Mouse (Mus musculus) left cerebral cortex, postnatal 4 days (tissue): ENCODE measurements at regions not wholly inside any gene's neighbourhood (a gene's known extent, or its start where the extent isn't known, plus 50 kb on each side); places are given as distances from the start of the nearest gene placed in this dataset.
A peak's percentile ranks its signal among the peaks of the same experiment; 100 is the strongest.

Source experiments
- DNase-seq: peaks from one replicate; pipeline ENCODE4 v3.0.0-alpha.2; 2022
- intact Hi-C: fragments of 180-260 bp; cut with DNase I; formaldehyde crosslinking; loops from one replicate; pipeline ENCODE4 v1.15.1; 2025

DNA sequence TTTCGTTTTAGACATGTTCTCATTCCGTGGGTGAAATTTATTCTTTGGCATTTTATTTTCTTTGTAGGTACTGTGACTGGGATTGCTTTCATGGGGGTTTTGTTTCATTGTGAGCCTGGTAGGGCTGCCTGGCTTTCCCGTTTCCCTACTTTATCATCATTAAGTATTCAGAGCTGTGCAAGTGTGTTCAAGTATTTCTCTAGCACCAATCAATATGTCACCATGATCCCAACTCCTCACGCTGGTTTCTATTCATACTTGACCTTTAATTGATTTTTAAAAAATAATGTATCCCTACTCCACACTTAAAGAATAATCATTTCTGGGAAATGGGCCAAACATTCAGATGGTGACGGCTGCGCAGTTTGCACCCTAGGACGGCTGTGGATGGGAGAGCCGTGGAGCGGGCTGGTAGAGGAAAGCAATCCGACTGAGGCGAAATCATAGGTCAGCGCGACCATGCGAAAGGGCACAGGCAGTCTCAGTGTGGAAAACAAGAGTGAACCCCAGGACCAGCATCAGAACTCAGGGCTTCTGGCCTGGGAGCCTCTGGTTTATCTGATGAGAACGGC, 207.4 kb downstream of the Mex3b start:
- intact Hi-C loops: loop anchor here (10.0 kb wide), 1 partner anchor 200 kb away; no protein-coding TSS in a partner anchor
- DNase-seq: no peak

DNA sequence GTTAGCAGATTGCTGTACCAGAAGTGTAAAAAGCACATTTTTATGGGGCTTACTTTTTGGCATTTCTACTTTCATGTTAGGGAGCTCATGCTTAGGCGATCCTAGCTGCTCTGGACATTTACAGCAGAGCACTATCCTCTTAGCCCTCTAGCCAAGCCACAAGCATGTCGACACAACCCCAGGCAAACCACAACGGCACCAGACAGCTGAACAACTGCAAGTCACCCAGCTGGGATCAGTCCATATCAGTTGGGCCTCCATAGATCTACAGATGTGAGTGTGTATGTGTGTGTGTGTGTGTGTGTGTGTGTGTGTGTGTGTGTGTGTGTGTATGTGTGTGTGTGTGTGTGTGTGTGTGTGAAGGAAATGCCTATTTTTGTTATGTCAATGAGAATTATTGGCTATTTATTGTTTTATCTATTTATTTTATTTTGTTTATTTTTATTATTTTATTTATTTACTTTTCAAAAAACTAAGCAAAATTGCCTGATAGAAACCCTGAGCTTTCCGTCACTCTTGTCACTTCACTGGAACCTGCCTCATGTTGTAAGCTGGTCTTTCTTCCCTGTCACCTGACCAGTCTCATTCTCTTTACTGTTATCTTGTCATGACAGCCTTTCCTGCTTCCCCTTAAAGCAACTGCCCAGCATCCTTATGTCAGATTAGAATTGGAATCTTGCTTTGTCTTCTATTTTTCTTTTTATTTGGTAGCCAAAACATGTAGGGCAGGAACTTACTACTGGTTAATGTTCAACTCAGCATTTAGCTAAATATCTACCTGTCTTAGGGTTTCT, 208.2 kb downstream of the Mex3b start:
- no peak for DNase-seq
- intact Hi-C loops: loop anchor here (10.0 kb wide), 1 partner anchor 201 kb away; no protein-coding TSS in a partner anchor

- intact Hi-C loops: loop anchor here (10.0 kb wide), 1 partner anchor 202 kb away; no protein-coding TSS in a partner anchor
- no peak for DNase-seq
These were observed 210.1 kb downstream of the Mex3b start for GRCm38 (mm10) chr7:83077035-83077918.

GRCm38 (mm10) chr7:83077919-83078265, 210.8 kb downstream of the Mex3b start:
- no peak for DNase-seq
- intact Hi-C loops: loop anchor here (10.0 kb wide), 1 partner anchor 203 kb away; no protein-coding TSS in a partner anchor

DNA sequence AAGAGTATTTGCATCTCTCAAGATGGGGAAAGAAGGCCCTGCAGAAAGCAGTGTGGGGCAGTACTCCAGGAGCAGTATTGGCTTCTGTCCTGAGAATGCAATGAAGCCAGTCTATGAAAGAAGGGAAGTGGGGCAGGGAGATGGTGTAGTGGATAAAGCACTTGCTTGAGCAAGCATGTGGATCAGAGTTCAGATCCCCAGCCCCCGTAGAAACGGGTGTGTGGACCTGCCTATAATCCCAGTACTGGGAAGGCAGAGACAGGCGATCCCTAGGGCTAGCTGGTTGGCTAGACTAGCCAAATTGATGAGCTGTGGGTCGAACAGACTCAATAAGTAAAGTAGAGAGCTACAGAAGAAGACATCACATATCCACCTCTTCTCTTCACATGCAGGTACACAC, 211.6 kb downstream of the Mex3b start:
- DNase-seq: no peak
- intact Hi-C loops: loop anchor here (10.0 kb wide), 1 partner anchor 204 kb away; no protein-coding TSS in a partner anchor

- intact Hi-C loops: loop anchor here (10.0 kb wide), 1 partner anchor 205 kb away; no protein-coding TSS in a partner anchor
- DNase-seq: no peak
These were observed 212.7 kb downstream of the Mex3b start for GRCm38 (mm10) chr7:83079842-83080241.

DNA sequence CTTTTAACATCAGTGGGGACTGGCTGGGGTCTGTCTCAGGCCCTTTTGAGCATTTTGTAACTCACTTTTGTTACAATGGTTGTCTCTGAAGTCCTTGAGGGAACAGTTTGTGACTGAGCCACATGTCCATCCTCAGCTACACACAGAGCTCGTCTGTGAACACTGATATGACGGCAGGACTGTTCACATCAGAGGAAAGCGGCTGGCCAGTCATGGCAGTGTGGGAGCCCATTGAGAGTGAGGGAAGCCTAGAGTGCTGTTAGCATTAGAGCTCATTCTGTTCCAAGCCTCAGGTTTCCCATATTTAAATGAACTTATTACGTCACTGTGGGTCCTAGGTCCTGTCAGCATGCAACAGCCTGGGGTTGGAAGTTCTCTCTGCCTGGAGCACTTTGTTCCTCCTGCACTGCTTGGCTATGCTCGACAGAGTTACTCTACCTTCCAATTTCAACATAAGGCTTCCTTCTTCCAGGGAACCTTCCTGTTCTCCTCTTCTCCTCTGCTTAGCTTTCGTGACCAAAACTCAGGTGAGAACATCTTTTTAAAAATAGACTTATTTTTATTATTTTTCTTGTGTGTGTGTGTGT, 217.5 kb downstream of the Mex3b start:
- intact Hi-C loops: no loop called here
- DNase-seq: no peak

DNA sequence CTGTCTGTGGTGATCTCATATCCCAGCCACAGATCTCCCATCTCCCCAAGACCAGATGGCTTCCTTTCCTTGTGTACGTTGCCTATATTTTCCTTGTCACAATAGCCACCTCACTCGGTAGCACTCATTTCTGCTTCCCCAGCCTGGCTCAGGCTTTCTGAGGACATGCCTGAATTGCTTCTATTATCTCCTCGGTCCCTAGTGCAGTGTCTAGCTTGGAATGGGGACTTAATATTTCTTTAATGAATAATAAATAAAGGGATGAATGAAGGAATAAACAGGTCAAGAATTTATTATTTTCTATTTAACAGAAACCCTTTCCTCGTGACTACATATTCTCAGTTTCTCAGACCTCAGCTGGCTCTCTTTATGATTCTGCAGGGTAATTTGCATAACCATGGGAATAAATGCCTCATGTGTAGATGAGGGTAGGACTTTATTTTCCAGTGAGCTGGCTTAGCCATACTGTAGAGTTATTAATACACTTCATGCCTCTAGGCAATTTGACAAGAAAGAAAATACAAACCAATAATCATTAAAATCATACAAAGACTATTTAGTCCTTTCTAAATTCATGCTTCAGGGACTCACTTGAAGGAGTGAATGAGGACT, 218.5 kb downstream of the Mex3b start:
- intact Hi-C loops: no loop called here
- no peak for DNase-seq

DNA sequence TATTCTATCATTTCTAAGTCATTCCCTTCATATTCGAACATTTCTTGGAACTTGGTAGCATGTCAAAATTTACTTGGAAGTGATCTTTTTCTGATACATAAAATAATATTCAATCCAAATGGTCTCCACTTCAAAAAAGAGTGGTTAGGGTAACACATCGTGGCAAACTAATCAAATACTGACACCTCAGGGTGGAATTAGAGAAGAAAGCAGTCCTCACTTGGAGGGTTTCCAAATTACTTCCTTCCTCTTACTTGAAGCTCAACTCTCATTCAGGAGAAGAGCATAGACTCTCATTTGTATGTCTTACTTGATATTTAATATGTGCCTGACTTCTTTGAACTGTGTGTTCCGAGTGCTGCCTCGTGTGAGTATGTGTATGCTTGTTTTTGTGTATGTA, 220.3 kb downstream of the Mex3b start:
- no peak for DNase-seq
- intact Hi-C loops: no loop called here

DNA sequence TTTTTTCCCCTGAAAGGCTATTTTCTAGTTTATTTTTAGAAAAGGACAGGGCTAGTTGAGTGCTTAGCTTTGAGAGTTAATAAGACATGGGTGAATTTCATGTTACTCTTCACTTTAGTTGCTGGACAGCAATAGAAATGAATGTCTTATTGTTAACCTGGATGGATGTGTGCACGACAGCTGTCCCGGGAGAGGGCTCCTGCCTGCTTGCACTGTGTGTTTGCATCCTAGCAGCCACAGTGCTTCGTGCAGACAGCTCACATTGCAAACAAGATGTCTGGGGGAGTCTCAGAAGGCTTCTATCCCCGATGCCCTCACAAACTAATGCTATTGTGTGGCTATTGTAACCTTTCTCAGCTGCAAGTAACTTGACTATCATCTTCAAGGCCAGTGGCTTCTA, 221.0 kb downstream of the Mex3b start:
- intact Hi-C loops: no loop called here

DNA sequence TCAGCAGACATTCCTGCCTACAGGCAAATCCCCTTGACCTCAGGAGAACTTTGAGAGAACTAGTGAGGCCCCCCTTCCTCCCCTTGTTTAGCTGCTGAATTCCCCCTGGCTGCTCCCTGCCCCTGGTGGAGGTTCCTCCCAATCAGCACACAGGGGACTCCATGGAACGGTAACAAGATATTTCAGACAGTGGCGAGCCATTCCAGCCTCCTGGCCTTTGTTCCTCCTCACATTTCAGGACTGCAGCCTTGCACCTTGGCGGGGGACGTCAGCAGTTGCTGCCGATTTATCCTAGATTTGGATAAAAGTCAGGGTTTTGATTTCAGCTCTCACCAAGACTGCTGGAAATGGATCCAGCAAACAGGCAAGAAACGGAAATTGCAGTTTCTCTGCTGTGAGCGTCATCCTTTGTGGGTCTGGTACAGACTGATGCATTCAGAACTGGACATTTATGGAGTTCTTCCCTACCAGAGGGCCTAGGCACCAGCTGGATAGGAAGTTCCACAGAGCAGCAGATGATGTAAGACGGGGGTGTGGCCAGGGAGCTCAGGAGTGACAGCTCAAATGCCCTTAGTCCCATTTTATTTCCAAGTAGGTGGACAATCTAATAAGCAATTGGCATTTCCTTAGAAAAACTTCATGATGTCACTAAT, 222.3 kb downstream of the Mex3b start:
- no peak for DNase-seq
- intact Hi-C loops: no loop called here

More for the DNA sequence above, 221.0 kb downstream of the Mex3b start:
- no peak for DNase-seq

DNA sequence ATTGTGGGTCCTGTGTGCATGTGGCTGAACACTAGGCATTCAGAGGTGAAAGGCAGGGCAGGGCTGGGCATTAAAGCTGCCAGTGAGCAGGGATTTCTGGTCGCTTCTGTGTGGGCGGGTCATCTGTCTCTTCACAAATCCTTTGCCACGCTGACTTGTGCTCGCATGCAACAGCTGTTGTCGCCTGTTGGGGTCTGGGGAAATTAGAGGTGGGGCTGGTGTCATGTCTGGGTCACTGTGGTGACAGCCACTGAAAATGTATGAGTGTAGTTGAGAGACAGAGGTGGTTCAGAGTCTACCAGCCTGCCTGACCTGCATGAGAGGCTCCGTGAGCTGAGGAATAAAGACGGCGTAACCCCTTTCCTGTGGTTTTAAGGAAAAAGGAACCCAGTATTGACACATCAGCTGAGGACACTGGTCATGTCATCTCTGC, 226.8 kb downstream of the Mex3b start:
- peak; percentile 32 for DNase-seq
- intact Hi-C loops: no loop called here

- intact Hi-C loops: no loop called here
- DNase-seq: no peak
These were observed 227.8 kb downstream of the Mex3b start for GRCm38 (mm10) chr7:83094899-83095298.

GRCm38 (mm10) chr7:83095593-83095992, 228.5 kb downstream of the Mex3b start:
- intact Hi-C loops: no loop called here
- DNase-seq: no peak

- intact Hi-C loops: no loop called here
- DNase-seq: no peak
These were observed 237.3 kb downstream of the Mex3b start for GRCm38 (mm10) chr7:83104426-83104825.

- no peak for DNase-seq
- intact Hi-C loops: no loop called here
These were observed 238.5 kb downstream of the Mex3b start for GRCm38 (mm10) chr7:83105672-83106071.

- no peak for DNase-seq
- intact Hi-C loops: no loop called here
These were observed 244.2 kb downstream of the Mex3b start for GRCm38 (mm10) chr7:83111217-83111823.

DNA sequence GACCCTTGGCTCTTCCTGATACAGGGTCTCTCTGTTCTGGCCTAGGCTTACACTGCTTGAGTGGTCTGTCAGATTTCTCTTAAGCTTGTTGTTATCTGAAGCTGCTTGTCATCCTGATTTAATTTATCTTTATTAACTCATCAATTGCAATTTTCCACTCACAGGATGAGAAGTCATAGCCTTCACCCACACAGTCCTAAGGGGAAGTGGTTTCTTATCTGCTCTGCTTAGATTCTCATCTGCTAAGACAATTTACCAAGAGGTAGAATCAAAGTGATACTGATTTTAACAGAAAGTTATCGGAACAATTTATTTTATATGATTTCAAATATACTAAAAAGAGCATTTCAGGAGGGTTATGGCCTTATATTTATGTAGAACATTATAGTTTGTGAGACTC, 249.4 kb downstream of the Mex3b start:
- no peak for DNase-seq
- intact Hi-C loops: no loop called here

DNA sequence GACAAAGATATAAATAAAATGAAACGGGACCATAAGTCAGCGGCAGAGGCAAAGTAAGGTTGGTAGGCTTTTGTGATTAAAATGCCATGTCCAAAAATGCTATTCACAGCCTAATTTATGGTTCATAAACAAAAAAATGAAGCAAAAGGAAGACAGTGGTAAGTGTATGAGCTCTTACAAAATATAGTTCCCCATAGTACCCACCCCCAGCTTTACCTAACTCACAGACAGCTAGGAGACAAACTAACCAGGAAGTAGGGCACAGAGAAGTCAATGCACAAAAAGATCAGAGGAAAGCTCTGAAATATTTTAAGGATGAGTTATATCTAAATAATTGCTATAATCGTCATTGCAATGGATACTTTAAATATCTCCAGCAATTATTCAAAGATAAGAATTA, 249.9 kb downstream of the Mex3b start:
- intact Hi-C loops: no loop called here
- DNase-seq: no peak
